Mouse (Mus musculus): ENCODE data around the gene Klk1b11.
"Not testable (repeated sequence)": the region's sequence is repeated elsewhere in the genome, so short reads cannot be mapped to it uniquely, and the experiment has no call there.

Gene Klk1b11

DNA sequence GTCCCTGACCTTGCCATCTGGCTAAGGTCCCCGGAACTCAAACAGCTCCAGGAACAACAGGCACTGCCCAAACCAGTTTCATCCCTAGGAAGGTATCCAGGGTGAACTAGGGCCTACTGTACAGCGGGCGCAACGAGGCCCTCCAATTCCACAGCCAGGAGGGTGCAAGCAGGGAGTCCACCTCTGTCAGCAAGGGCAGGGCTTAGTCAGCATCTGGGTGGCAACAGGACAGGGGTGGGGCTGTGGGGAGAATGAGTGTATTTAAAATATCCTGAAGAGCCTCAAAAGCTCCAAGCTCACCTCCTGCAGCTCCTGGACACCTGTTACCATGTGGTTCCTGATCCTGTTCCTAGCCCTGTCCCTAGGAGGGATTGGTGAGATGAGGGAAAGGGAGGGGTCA, at the start of gene Klk1b11:
Gene Klk1b11 (plus strand): TSS at position 301 of the 400 bp plus-strand sequence.
- not testable (repeated sequence) for DNase-seq

DNA sequence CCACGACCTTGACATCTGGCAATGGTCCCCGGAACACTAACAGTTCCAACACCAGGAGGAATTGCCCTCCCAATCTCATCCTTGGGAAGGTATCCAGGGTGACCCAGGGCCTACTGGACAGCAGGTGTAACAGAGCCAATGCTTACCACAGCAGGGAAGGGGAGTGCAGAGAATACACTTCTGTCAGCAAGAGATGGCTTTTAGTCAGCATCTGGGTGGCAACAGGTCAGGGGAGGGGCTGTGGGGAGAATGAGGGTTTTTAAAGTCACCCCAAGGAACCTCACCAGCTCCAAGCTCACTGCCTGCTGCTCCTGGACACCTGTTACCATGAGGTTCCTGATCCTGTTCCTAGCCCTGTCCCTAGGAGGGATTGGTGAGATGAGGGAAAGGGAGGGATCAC, 45.3 kb upstream of the Klk1b11 start, which contains the start of gene Klk1b8:
Gene Klk1b8 (plus strand): TSS at position 301 of the 400 bp plus-strand sequence.
- no peak for DNase-seq

DNA sequence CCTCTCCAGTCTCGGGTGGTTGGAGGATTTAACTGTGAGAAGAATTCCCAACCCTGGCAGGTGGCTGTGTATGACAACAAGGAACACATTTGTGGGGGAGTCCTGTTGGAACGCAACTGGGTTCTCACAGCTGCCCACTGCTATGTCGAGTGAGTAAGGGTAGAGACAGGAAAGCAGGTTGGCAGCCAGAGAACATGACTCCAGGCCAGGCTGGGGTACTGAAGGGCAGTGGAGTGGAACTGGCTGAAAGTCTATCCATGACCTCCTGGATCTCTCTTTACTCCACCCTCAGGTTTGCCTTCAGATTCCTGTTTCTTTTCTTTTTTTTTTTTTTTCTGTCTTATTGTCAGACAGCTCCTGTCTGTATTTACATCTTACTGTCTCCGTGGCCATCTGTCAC, 43.0 kb upstream of the Klk1b11 start:
- no peak for DNase-seq

DNA sequence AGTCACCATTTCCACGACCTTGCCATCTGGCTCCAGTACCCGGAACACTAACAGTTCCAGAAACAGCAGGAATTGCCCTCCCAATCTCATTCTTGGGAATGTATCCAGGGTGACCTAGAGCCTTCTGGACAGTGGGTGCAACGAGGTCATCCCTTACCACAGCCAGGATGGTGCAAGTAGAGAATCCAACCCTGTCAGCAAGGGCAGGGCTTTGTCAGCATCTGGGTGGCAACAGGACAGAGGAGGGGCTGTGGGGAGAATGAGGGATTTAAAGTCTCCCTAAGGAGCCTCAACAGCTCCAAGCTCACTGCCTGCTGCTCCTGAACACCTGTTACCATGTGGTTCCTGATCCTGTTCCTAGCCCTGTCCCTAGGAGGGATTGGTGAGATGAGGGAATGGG, 29.2 kb upstream of the Klk1b11 start, which contains the start of gene Klk1b1:
Gene Klk1b1 (plus strand): TSS at position 301 of the 400 bp plus-strand sequence.
- no peak for DNase-seq

DNA sequence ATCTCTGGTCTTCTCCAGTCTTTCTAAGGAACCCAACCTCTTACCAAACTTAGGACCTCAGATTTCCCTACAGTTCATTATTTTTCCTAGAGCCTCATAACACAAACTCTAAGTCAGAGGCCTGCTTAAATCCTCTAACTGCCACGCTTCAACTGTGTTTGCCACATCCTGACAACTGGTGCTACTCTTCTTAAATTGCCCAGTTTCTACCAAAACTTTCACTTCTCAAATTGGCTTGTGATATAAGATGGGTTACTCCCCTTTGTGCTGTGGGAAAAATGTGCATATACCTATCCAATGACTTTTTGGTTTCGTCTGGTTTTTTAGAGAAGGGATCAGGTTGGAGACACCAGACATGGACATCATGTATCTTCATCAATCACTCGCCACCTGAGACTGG, 28.6 kb upstream of the Klk1b11 start:
- no peak for DNase-seq

DNA sequence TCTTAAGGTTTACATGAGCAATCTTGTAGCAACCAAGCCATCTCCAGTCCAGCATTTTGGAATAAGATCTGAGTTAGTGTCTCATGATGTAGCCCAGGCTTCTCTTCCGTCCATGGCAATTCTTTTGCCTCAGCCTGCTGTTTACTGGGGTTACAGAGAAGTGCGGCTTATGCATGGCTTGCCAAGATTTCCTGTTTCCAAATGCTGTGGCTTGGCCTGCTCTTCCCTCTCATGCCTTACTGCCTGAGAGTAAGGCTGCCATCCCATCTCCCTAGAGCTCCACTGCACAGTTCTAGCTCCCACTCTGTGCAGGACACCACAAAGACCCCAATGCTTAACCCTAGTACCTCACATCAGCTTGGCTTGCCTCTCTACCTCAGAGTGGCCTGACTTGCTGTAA, 28.1 kb upstream of the Klk1b11 start:
- DNase-seq, result no peak

DNA sequence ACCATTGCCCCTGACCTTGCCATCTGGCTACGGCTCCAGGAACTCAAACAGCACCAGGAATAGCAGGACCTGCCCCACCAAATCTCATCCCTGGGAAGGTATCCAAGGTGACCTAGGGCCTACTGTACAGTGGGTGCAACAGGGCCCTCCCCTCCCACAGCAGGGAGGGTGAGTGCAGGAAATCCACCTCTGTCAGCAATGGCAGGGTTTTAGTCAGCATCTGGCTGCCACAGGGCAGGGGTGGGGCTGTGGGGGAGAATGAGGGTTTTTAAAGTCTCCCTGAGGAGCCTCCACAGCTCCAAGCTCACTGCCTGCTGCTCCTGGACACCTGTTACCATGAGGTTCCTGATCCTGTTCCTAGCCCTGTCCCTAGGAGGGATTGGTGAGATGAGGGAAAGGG, 19.9 kb upstream of the Klk1b11 start, which contains the start of gene Klk1b9:
Gene Klk1b9 (plus strand): TSS at position 301 of the 400 bp plus-strand sequence.
- not testable (repeated sequence) for DNase-seq

DNA sequence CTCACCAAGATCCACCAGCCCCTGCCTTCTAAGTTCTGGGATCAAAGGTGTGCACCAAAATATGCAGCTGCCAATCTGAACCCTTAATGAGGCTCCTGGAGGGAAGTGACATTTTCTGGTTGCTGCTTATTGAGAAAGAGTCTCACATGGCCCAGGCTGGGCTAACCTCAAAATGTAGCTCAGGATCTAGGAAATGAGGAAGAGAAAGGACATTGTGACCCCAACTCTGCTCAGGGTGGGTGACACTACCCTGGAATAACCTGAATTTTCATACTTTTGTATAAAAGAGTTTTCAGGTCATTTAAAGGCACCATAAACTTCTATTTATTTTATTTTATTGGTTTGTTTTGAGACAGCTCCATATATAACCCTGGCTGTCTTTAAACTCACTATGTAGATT, 10.0 kb upstream of the Klk1b11 start:
- DNase-seq, result no peak

DNA sequence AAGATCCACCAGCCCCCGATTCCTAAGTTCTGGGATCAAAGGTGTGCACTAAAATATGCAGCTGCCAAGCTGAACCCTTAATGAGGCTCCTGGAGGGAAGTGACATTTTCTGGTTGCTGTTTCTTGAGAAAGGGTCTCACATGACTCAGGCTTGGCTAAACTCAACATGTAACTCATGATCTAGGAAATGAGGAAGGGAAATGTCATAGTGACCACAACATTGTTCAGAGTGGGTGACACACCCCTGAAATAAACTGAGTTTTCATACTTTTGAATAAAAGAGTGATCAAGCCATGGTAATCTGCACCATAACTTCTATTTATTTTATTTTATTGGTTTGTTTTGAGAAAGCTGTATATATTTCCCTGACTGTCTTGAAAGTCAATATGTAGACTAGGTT, 856 bp upstream of the Klk1b11 start:
- not testable (repeated sequence) for DNase-seq

DNA sequence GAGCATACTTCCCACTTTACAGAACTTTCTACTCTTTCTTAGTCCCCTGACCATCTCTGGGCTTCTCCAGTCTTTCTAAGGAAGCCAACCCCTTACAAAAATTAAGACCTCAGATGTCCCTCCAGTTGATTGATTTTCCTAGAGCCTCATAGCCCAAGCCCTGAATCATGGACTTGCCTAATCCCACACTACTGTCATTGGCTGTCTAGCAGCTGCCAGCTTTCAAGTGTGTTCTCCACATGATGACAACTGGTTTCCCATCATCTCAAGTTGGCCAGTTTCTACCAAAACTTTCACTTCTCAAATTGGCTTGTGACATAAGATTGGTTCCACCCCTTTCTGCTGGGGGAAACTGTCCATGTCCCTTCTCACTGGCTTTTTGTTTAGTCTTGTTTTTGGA, 9.2 kb downstream of the Klk1b11 start:
- no peak for DNase-seq

DNA sequence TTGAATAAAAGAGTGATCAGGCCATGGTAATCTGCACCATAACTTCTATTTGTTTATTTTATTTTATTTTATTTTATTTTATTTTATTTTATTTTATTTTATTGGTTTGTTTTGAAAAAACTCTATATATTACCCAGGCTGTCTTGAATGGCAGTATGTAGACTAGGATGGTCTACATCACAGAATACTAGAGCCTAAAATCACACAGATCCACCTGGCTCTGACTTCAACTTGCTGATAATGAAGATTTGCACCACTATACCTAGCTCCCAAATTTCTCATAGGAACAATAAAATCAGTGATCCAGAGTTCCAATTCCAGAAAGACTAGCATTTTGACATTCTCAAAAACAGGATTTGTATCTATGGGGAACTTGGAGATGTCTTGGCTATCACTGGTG, 16.2 kb downstream of the Klk1b11 start, which contains the start of gene Klk1b26:
Gene Klk1b26 (plus strand): TSS at position 301 of the 400 bp plus-strand sequence.
- DNase-seq, result not testable (repeated sequence)

DNA sequence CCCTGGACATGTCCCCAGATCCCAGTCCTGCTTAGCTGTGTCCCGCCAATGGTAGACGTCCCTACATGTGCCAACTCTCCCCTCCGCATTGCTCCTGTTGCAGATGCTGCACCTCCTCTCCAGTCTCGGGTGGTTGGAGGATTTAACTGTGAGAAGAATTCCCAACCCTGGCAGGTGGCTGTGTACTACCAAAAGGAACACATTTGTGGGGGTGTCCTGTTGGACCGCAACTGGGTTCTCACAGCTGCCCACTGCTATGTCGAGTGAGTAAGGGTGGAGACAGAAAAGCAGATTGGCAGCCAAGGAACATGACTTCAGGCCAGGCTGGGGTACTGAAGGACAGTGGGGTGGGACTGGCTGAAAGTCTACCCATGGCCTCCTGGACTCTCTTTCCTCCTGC, 19.0 kb downstream of the Klk1b11 start:
- not testable (repeated sequence) for DNase-seq

DNA sequence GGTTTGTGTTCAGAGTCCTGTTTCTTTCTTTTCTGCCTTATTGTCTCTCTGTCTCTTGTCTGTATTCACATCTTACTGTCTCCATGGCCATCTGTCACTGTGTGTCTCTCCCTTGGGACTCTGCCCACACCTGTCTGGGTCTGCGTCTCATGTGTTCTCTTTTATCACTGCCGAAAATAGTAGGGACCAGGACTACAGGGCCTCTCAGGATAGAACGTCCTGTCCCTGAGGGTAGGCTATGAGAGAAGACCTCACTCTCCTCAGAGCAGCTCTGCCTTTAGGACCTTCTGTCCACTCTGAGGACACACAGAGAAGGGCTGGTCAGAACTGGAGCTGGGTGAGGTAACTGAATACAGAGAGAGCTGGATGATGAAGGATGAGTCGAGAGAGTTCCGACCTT, 19.4 kb downstream of the Klk1b11 start:
- DNase-seq, result no peak

All from cerebellum, adult 18-20 months (tissue).